Mouse (Mus musculus) adrenal gland (tissue): ENCODE results near the gene Vmn2r62.
"Not testable (repeated sequence)": the region's sequence is repeated elsewhere in the genome, so short reads cannot be mapped to it uniquely, and the experiment has no call there.

Experiments used
- intact Hi-C: fragments of 180-260 bp; cut with DNase I; formaldehyde crosslinking; loops from one replicate; pipeline ENCODE4 v1.15.1; 2025
- long read RNA-seq, 2 experiments: library from polyadenylated mRNA; unstranded; transcript quantifications; one replicate each; pipeline ENCODE4 v2.0.0; 2020; ENCODE audit warnings: borderline replicate concordance in 1 of 2; ENCODE audit not compliant: insufficient replicate concordance in 1 of 2

Gene Vmn2r62
- long read RNA-seq, experiment 1, result 0 reads
- long read RNA-seq, experiment 2, result 0 reads

- intact Hi-C loops, result not testable (repeated sequence)
Observed at GRCm38 (mm10) chr7:42793425-42793824, at the start of gene Vmn2r62. TSS of gene Vmn2r62 (minus strand) at chr7:42793525.

DNA sequence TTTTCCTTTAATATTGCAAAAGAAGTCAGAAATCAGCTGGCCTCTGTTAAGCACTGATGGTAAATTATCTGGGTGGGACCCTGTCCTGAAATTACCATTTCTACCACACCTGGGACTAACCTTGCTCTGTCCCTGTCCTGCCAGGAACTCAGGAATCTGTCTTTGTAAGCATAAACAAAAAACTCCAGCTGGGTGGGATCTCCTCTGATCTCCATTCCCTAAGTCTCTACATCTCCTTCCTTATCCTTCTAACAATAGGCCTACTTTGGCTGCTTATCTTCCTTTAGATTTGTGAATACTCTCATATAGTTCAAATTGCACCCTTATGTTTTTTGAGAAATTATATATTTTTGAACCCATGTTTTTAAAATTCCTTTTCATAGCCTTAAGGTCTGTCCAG is 45.0 kb upstream of the Vmn2r62 start:
- intact Hi-C loops, result not testable (repeated sequence)

DNA sequence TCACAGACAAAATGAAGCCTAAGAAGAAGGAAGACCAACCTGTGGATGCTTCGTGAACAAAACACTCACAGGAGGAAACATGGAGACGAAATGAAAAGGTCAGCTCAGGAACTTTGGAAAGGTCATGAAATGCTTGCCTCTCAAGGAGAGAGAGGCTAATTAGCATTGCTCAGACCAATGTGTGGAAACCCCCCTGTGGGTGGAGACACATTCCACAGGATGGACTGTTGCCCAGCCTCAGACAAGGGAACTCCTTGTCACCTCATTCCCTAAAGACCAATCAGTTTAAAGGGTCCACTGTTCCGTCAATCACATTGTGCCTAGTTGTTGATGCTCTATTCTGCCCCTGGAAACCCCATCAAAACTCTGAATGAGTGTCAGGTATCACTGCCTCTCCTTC is 38.9 kb upstream of the Vmn2r62 start:
- intact Hi-C loops, result no loop called here

- intact Hi-C loops, result no loop called here
Observed at GRCm38 (mm10) chr7:42749836-42750235, 43.5 kb downstream of the Vmn2r62 start.

- intact Hi-C loops, result loop anchor here (10.0 kb wide), 1 partner anchor 126 kb away; the partner anchor contains the start of gene Gm2381
Observed at GRCm38 (mm10) chr7:42738536-42739210, 54.7 kb downstream of the Vmn2r62 start.

- intact Hi-C loops, result not testable (repeated sequence)
Observed at GRCm38 (mm10) chr7:42726917-42727316, 66.4 kb downstream of the Vmn2r62 start, which contains the start of gene Gm17067. TSS of gene Gm17067 (minus strand) at chr7:42727017.
